ENCODE assay signal across 21 mouse cellular contexts in the genomic region with DNA sequence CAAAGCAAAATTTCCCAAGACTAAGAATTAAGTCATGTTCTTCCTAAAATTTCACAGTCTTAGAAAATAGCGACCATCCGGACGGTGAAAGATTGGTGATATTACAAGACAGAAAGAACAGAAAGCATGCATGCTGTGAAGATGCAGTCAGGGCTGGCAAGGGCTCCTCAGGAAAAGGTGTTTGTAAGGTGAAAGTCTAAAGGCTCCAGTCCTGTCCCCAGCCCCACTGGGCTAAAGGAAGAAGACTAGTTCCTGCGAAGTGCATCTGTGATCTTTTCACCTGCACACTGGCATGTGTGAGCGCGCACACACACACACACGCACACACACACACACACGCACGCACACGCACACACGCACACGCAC.
A peak's percentile ranks its signal among the peaks of the same experiment; 100 is the strongest.
DNase-seq lines count a peak whose midpoint lies in the region; ATAC-seq and TF ChIP-seq lines count a peak whose summit lies in the region.
"Had no signal": no experiment of that assay in that cellular context is flagged by ENCODE, and none has a peak within 500 bp of the region (broad histone marks: within the 10 kb centered on the region; RNA-seq: fewer than 3 reads in every experiment).

No protein-coding gene starts in this region.

- no peaks in the 10 kb centered on the region for H3K36me3 ChIP-seq in thymus, adult 2 months (ENCODE audit: control insufficient read depth, insufficient read depth, low read length)
- H3K36me3 ChIP-seq in forebrain, postnatal 0 days (ENCODE audit: insufficient read depth): no peaks in the 10 kb centered on the region
- no peaks in the 10 kb centered on the region for H3K36me3 ChIP-seq in midbrain, embryonic 10.5 days
- H3K36me3 ChIP-seq: embryonic facial prominence, embryonic 10.5 days; liver, embryonic 13.5 days; midbrain, embryonic 13.5 days had no signal

- no peak for ATAC-seq in forebrain, postnatal 0 days
- ATAC-seq: intestine, embryonic 16.5 days had no signal

- no peaks in the 10 kb centered on the region for H3K27me3 ChIP-seq in thymus, adult 2 months (ENCODE audit: control insufficient read depth, insufficient read depth, low read length)
- H3K27me3 ChIP-seq in forebrain, postnatal 0 days (ENCODE audit: insufficient read depth, low read length): no peaks in the 10 kb centered on the region
- no peaks in the 10 kb centered on the region for H3K27me3 ChIP-seq in midbrain, embryonic 10.5 days (ENCODE audit: low read depth, poor library complexity, severe bottlenecking)
- H3K27me3 ChIP-seq: liver, embryonic 13.5 days; midbrain, embryonic 13.5 days had no signal

- no peak for TF ChIP-seq CTCF in thymus, adult 2 months (IDR thresholded peaks at IDR 0.05; ENCODE audit: borderline replicate concordance, control insufficient read depth, extremely low read depth, insufficient read depth, low read length, poor library complexity)
- TF ChIP-seq CTCF in bone marrow, adult 2 months (IDR thresholded peaks at IDR 0.05; ENCODE audit: control insufficient read depth, insufficient read depth, low read length): no peak
- no peak for TF ChIP-seq CTCF in forebrain, postnatal 0 days (IDR thresholded peaks at IDR 0.05; ENCODE audit: low read depth)

- TF ChIP-seq POLR2A in thymus, adult 2 months (IDR thresholded peaks at IDR 0.05; ENCODE audit: control insufficient read depth, extremely low read depth, insufficient read depth, low read length, poor library complexity): no peak
- TF ChIP-seq POLR2A in bone marrow, adult 2 months (IDR thresholded peaks at IDR 0.05; ENCODE audit: borderline replicate concordance, control insufficient read depth, low read depth, low read length): no peak

- no peak overlapping the region for H3K4me3 ChIP-seq in thymus, adult 2 months (ENCODE audit: control insufficient read depth, insufficient read depth, low read length)
- H3K4me3 ChIP-seq in bone marrow, adult 2 months (replicated peaks; ENCODE audit: control insufficient read depth, low read depth, low read length): no peak overlapping the region
- H3K4me3 ChIP-seq in forebrain, postnatal 0 days (ENCODE audit: low read depth, low read length): no peak overlapping the region
- H3K4me3 ChIP-seq in midbrain, embryonic 10.5 days: no peak overlapping the region
- H3K4me3 ChIP-seq: embryonic facial prominence, embryonic 10.5 days; heart, adult 2 months; liver, embryonic 13.5 days; midbrain, embryonic 13.5 days had no signal

- peaks cover 28% of the 10 kb centered on the region for H3K4me1 ChIP-seq in thymus, adult 2 months (replicated peaks; ENCODE audit: control insufficient read depth, insufficient read depth, low read length)
- peaks cover 2% of the 10 kb centered on the region; the same call in 1 of the 2 replicates for H3K4me1 ChIP-seq in bone marrow, adult 2 months (ENCODE audit: control insufficient read depth, insufficient read depth, low read length)
- H3K4me1 ChIP-seq in forebrain, postnatal 0 days (ENCODE audit: insufficient read depth): peaks cover 24% of the 10 kb centered on the region
- peaks cover 36% of the 10 kb centered on the region for H3K4me1 ChIP-seq in midbrain, embryonic 10.5 days

- H3K27ac ChIP-seq in thymus, adult 2 months (ENCODE audit: control insufficient read depth, insufficient read depth, low read length): peak overlapping the region; percentile 85
- peak overlapping the region; percentile 24; the same call in 1 of the 2 replicates for H3K27ac ChIP-seq in bone marrow, adult 2 months (ENCODE audit: control insufficient read depth, insufficient read depth, low read depth, low read length, poor library complexity)
- peak overlapping the region; percentile 67 for H3K27ac ChIP-seq in forebrain, postnatal 0 days (ENCODE audit: low read depth, low read length)
- no peak overlapping the region; the same call in 1 of the 2 replicates for H3K27ac ChIP-seq in midbrain, embryonic 10.5 days (replicated peaks)
- H3K27ac ChIP-seq: embryonic facial prominence, embryonic 10.5 days; heart, adult 2 months; liver, embryonic 13.5 days had no signal

- H3K9ac ChIP-seq in forebrain, postnatal 0 days: no peak overlapping the region
- H3K9ac ChIP-seq: hindbrain, embryonic 14.5 days; liver, embryonic 13.5 days; midbrain, embryonic 13.5 days had no signal

- WGBS in thymus, adult 2 months: 83% methylated on average over 12 of the region's 12 CpGs
- 70% methylated on average over 12 of the region's 12 CpGs for WGBS in bone marrow, adult 2 months
- WGBS in forebrain, postnatal 0 days: 67% methylated on average over 12 of the region's 12 CpGs
- WGBS in midbrain, embryonic 10.5 days: 81% methylated on average over 12 of the region's 12 CpGs

- H3K9me3 ChIP-seq in forebrain, postnatal 0 days (ENCODE audit: low read length): no peaks in the 10 kb centered on the region
- no peaks in the 10 kb centered on the region for H3K9me3 ChIP-seq in midbrain, embryonic 10.5 days (replicated peaks)
- H3K9me3 ChIP-seq: embryonic facial prominence, embryonic 10.5 days; liver, embryonic 13.5 days; midbrain, embryonic 13.5 days had no signal

- H3K4me2 ChIP-seq in forebrain, postnatal 0 days (ENCODE audit: low read depth): no peak overlapping the region
- H3K4me2 ChIP-seq: hindbrain, embryonic 14.5 days; liver, embryonic 13.5 days; midbrain, embryonic 13.5 days had no signal

- DNase-seq in cerebellum, postnatal 25 days: peak; percentile 21 to 38
- DNase-seq in cerebellum, adult 8-10 months: no peak
- DNase-seq in thymus, adult 2 months: no peak
- DNase-seq in thymus, postnatal 10 days (ENCODE audit: low spot score in 2 of 2): no peak
- no peak for DNase-seq in forebrain, postnatal 0 days
- DNase-seq in midbrain, embryonic 10.5 days (ENCODE audit: low spot score): no peak
- DNase-seq in gastrocnemius, adult 8-10 months (ENCODE audit: low spot score in 2 of 2): no peak
- DNase-seq: adrenal gland, postnatal 25 days; B cell, adult 2 months; cerebellum, adult 11 months; gastrocnemius, postnatal 25 days; heart, adult 2 months; kidney, postnatal 25 days; liver, embryonic 13.5 days; lung, adult 2 months; lung, postnatal 14 days had no signal

Comparison
In these comparisons a context has a peak if more than half of its experiments do, and no peak if none do; other contexts are left out.
1. DNase-seq: peak in cerebellum, postnatal 25 days (2 of 2); none in cerebellum, adult 8-10 months (single experiment), thymus, adult 2 months (single experiment), thymus, postnatal 10 days (0 of 2), forebrain, postnatal 0 days (single experiment), midbrain, embryonic 10.5 days (single experiment) and gastrocnemius, adult 8-10 months (0 of 2).